Mouse (Mus musculus) frontal cortex, adult 2 months (tissue): ENCODE data around the gene Acox1. TPM values are rescaled to one million over a fixed set of nuclear protein-coding genes. Genes with fewer than 3 reads are reported as not detected.

ENCODE experiments used
- DNase-seq, 2 experiments: peaks; one replicate each; pipeline ENCODE4 v3.0.0; 2022; ENCODE audit warnings: low spot score in 1 of 2; ENCODE audit errors: extremely low spot score in 1 of 2
- polyA plus RNA-seq: library from polyadenylated mRNA; depleted of rRNA; stranded (reverse); fragments of >200 nt; gene quantifications from 2 replicates; pipeline ENCODE4 v1.2.3, GENCODE M21; 2012

Acox1 gene
- polyA plus RNA-seq, 1 experiment, result 129 TPM

GRCm38 (mm10) chr11:116213877-116214510 is 15.1 kb upstream of the Acox1 start:
- DNase-seq, result no peak

GRCm38 (mm10) chr11:116212847-116213246 is 14.0 kb upstream of the Acox1 start:
- DNase-seq, result no peak

GRCm38 (mm10) chr11:116210696-116211095 is 11.9 kb upstream of the Acox1 start:
- DNase-seq, result no peak

- no peak for DNase-seq
Observed at GRCm38 (mm10) chr11:116209257-116209656, 10.4 kb upstream of the Acox1 start.

- DNase-seq, result no peak
Observed at GRCm38 (mm10) chr11:116208660-116209059, 9.8 kb upstream of the Acox1 start.

- no peak for DNase-seq
Observed at GRCm38 (mm10) chr11:116206678-116207077, 7.8 kb upstream of the Acox1 start.

GRCm38 (mm10) chr11:116203150-116203549 is 4.3 kb upstream of the Acox1 start:
- DNase-seq, result no peak

- DNase-seq, result no peak
Observed at GRCm38 (mm10) chr11:116201151-116201550, 2.3 kb upstream of the Acox1 start.

- no peak for DNase-seq
Observed at GRCm38 (mm10) chr11:116198132-116198531, 713 bp downstream of the Acox1 start.

GRCm38 (mm10) chr11:116197584-116197906 is 1.3 kb downstream of the Acox1 start:
- no peak for DNase-seq

- DNase-seq, result no peak
Observed at GRCm38 (mm10) chr11:116196866-116197583, 1.8 kb downstream of the Acox1 start.

GRCm38 (mm10) chr11:116196336-116196735 is 2.5 kb downstream of the Acox1 start:
- DNase-seq, result no peak

GRCm38 (mm10) chr11:116195252-116195651 is 3.6 kb downstream of the Acox1 start:
- DNase-seq, result no peak

GRCm38 (mm10) chr11:116194619-116195018 is 4.2 kb downstream of the Acox1 start:
- no peak for DNase-seq

GRCm38 (mm10) chr11:116187226-116187930 is 11.5 kb downstream of the Acox1 start:
- no peak for DNase-seq

- no peak for DNase-seq
Observed at GRCm38 (mm10) chr11:116186360-116186759, 12.5 kb downstream of the Acox1 start.

GRCm38 (mm10) chr11:116185836-116186235 is 13.0 kb downstream of the Acox1 start:
- peak in 1 of 2 experiments; percentile 38 for DNase-seq

- DNase-seq, result peak in 1 of 2 experiments; percentile 31
Observed at GRCm38 (mm10) chr11:116178411-116179121, 20.3 kb downstream of the Acox1 start.

- DNase-seq, result no peak
Observed at GRCm38 (mm10) chr11:116176010-116176409, 22.8 kb downstream of the Acox1 start.

- no peak for DNase-seq
Observed at GRCm38 (mm10) chr11:116174775-116175448, 23.9 kb downstream of the Acox1 start.

- DNase-seq, result no peak
Observed at GRCm38 (mm10) chr11:116171959-116172358, 26.9 kb downstream of the Acox1 start.
